Mouse (Mus musculus) spleen, embryonic (tissue): ENCODE results near the gene Olfr1276.

Experiments used
- CTCF ChIA-PET: fragments of 350-600 bp; sonication (Branson Sonifier 250); formaldehyde crosslinking; loops from one replicate; lab custom pipeline; 2022; lab: Charles Lee

Olfr1276 gene

GRCm38 (mm10) chr2:111254216-111254615 is at the start of gene Olfr1276:
TSS of gene Olfr1276 (plus strand) at chr2:111254516.
- CTCF ChIA-PET: no interaction called here

DNA sequence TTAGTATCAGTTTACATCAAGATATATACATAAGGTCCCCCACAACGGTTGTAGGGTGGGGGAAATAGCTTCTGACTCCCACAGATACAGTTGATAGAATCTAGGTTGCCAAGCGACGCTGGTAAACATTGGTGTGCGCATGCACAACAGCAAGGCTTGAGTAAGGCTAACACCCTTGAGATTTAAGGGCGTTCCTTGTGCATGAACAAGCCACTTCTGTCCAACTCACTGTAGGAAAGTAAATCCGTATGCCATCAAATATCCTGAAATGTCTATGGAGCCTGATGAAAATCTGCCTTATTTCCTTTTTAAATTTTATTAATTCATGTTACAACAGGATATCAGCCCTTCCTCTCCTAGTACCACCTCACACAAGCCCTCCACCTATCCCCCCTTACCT is 24.8 kb upstream of the Olfr1276 start, which contains the start of gene 4930430A15Rik:
Gene 4930430A15Rik, minus strand, starts transcription at position 101 of the 400 bp plus-strand sequence.
- CTCF ChIA-PET: no interaction called here

- CTCF ChIA-PET: no interaction called here
Observed at GRCm38 (mm10) chr2:111235186-111235585, 19.1 kb upstream of the Olfr1276 start, which contains the start of gene Olfr1275. TSS of gene Olfr1275 (minus strand) at chr2:111235286.

DNA sequence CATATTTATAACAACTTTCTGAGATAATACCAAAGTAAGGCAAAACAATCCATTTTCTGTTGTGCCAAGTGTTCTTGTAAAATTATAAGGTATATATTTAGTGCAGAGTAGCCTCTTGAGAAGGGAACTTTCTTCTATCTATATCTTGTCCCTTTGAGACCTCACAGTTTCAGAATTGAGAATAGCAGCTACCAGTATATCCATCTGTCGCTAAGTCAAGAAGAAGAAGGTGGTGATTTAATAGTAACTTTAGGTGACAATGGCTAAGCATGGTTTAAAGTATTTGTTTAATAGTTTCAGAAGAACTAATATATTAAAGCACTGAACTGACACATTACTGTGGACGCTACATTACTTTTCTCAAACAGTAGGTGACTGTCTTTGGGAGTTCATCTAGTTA is 19.7 kb downstream of the Olfr1276 start, which contains the start of gene Olfr1277:
Gene Olfr1277, minus strand, starts transcription at position 101 of the 400 bp plus-strand sequence.
- CTCF ChIA-PET: no interaction called here

GRCm38 (mm10) chr2:111289836-111290235 is 35.5 kb downstream of the Olfr1276 start, which contains the start of gene Olfr1278:
TSS of gene Olfr1278 (plus strand) at chr2:111290136.
- CTCF ChIA-PET: no interaction called here

DNA sequence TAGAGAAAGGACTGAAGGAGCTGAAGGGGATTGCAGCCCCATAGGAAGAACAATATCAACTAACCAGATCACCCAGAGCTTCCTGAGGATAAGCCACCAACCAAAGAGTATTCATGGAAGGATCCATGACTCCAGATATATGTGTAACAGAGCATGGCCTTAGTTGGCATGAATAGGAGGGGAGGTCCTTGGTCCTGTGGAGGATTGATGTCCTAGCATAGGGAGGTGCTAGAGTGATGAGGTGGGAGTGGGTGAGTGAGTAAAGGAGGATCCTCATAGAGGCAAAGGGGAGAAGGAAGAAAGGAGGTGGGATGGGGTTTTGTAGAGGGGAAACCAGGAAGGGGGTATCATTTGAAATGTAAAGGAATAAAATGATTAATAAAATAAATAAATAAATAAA is 44.2 kb downstream of the Olfr1276 start:
- CTCF ChIA-PET: no interaction called here

GRCm38 (mm10) chr2:111300374-111300773 is 46.1 kb downstream of the Olfr1276 start, which contains the start of gene Olfr1279:
TSS of gene Olfr1279 (plus strand) at chr2:111300635.
- CTCF ChIA-PET: interaction anchor here (0.5 to 0.6 kb wide), 2 partner anchors 24 to 127 kb away, joined by 3 read pairs; no protein-coding TSS in a partner anchor
